Mouse (Mus musculus): ENCODE measurements at regions not wholly inside any gene's neighbourhood (a gene's known extent, or its start where the extent isn't known, plus 50 kb on each side); places are given as distances from the start of the nearest gene placed in this dataset.
"Not testable (repeated sequence)": the region's sequence is repeated elsewhere in the genome, so short reads cannot be mapped to it uniquely, and the experiment has no call there.

DNA sequence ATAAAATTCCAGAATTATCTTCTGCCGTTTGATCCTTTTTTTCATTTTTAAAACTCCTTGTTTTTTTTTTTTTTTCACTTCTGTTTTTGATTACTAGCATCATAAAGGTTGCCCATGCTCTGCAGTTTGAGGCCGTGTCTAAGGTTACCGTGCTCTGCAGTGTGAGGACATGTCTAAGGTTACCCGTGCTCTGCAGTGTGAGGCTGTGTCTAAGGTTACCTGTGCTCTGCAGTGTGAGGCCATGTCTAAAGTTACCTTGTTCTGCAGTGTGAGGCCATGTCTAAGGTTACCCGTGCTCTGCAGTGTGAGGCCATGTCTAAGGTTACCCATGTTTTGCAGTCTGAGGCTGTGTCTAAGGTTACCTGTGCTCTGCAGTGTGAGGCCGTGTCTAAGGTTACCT, 157.0 kb upstream of the Vmn1r3 start:
- DNase-seq; intact Hi-C loops (cut with DNase I): not testable (repeated sequence)

All from heart, postnatal 36 days (tissue).